Mouse (Mus musculus): ENCODE data around the gene Zcchc24. TPM values are rescaled to one million over a fixed set of nuclear protein-coding genes. Genes with fewer than 3 reads are reported as not detected.

Zcchc24 gene
- polyA plus RNA-seq, 1 experiment = 86.2 TPM

- no peak overlapping the region for H3ac ChIP-seq (ENCODE audit: control insufficient read depth, insufficient read length)
- H3K27me3 ChIP-seq (ENCODE audit: control insufficient read depth, insufficient read depth, insufficient read length) = no peaks in the 10 kb centered on the region
- H3K4me2 ChIP-seq (ENCODE audit: low read depth) = no peak overlapping the region
- peaks cover 29% of the 10 kb centered on the region for H3K79me2 ChIP-seq (ENCODE audit: control insufficient read depth, insufficient read depth)
- H3K36me3 ChIP-seq (ENCODE audit: control insufficient read depth, insufficient read depth) = peaks cover 62% of the 10 kb centered on the region
- H3K4me3 ChIP-seq = no peak overlapping the region
- TF ChIP-seq REST (IDR thresholded peaks at IDR 0.05; ENCODE audit: insufficient read depth, insufficient read length) (no peak), POLR2AphosphoS2 (IDR thresholded peaks at IDR 0.05; ENCODE audit: insufficient read length, low read depth) (peak; percentile 19)
These were observed 47.7 kb downstream of the Zcchc24 start for GRCm38 (mm10) chr14:25720962-25721707.

- TF ChIP-seq TCF3 (IDR thresholded peaks at IDR 0.05; ENCODE audit: insufficient read length, low read depth) = no peak
- TF ChIP-seq CEBPB (IDR thresholded peaks at IDR 0.05; ENCODE audit: insufficient read depth, poor library complexity, severe bottlenecking) = no peak
- TF ChIP-seq POLR2AphosphoS2 (IDR thresholded peaks at IDR 0.05; ENCODE audit: insufficient read length, low read depth) = peak; percentile 32
- TF ChIP-seq MYOD1 (IDR thresholded peaks at IDR 0.05; ENCODE audit: control insufficient read depth in 1 of 3, insufficient read length in 2 of 3, low read depth in 2 of 3) = peak in 1 of 3 experiments; percentile 70
- TF ChIP-seq MYOG (IDR thresholded peaks at IDR 0.05; ENCODE audit: control insufficient read depth in 1 of 3, insufficient read depth in 1 of 3, insufficient read length in 2 of 3, low read depth in 2 of 3) = peak in 1 of 3 experiments; percentile 57
- H3K27me3 ChIP-seq (ENCODE audit: control insufficient read depth, insufficient read depth, insufficient read length) = no peaks in the 10 kb centered on the region
- H3K79me2 ChIP-seq (ENCODE audit: control insufficient read depth, insufficient read depth) = peaks cover 19% of the 10 kb centered on the region
- H3K4me3 ChIP-seq = no peak overlapping the region
- H3ac ChIP-seq (ENCODE audit: control insufficient read depth, insufficient read length) = no peak overlapping the region
- no peak overlapping the region for H3K4me2 ChIP-seq (ENCODE audit: low read depth)
- peaks cover 78% of the 10 kb centered on the region for H3K36me3 ChIP-seq (ENCODE audit: control insufficient read depth, insufficient read depth)
These were observed 49.5 kb downstream of the Zcchc24 start for GRCm38 (mm10) chr14:25719371-25719770.

- Histone ChIP-seq H3K36me3 (ENCODE audit: control insufficient read depth, insufficient read depth) (peaks cover 74% of the 10 kb centered on the region), H3K79me2 (ENCODE audit: control insufficient read depth, insufficient read depth) (peaks cover 10% of the 10 kb centered on the region), H3K27me3 (ENCODE audit: control insufficient read depth, insufficient read depth, insufficient read length) (no peaks in the 10 kb centered on the region), H3K4me3 (no peak overlapping the region), H3ac (ENCODE audit: control insufficient read depth, insufficient read length) (no peak overlapping the region), H3K4me2 (ENCODE audit: low read depth) (no peak overlapping the region)
- TF ChIP-seq POLR2A (IDR thresholded peaks at IDR 0.05; ENCODE audit: insufficient read length, low read depth) = no peak
- TF ChIP-seq E2F4 (IDR thresholded peaks at IDR 0.05; ENCODE audit: insufficient read depth) = no peak
- peak in 1 of 3 experiments; percentile 47 for TF ChIP-seq MYOD1 (IDR thresholded peaks at IDR 0.05; ENCODE audit: control insufficient read depth in 1 of 3, insufficient read length in 2 of 3, low read depth in 2 of 3)
- TF ChIP-seq MYOG (IDR thresholded peaks at IDR 0.05; ENCODE audit: control insufficient read depth in 1 of 3, insufficient read depth in 1 of 3, insufficient read length in 2 of 3, low read depth in 2 of 3) = peak in 1 of 3 experiments; percentile 54
These were observed 50.4 kb downstream of the Zcchc24 start for GRCm38 (mm10) chr14:25718471-25718870.

GRCm38 (mm10) chr14:25717718-25718117 is 51.1 kb downstream of the Zcchc24 start:
- Histone ChIP-seq H3ac (ENCODE audit: control insufficient read depth, insufficient read length) (no peak overlapping the region), H3K27me3 (ENCODE audit: control insufficient read depth, insufficient read depth, insufficient read length) (no peaks in the 10 kb centered on the region), H3K4me2 (ENCODE audit: low read depth) (no peak overlapping the region), H3K4me3 (no peak overlapping the region), H3K79me2 (ENCODE audit: control insufficient read depth, insufficient read depth) (peaks cover 4% of the 10 kb centered on the region), H3K36me3 (ENCODE audit: control insufficient read depth, insufficient read depth) (peaks cover 70% of the 10 kb centered on the region)
- TF ChIP-seq USF1 (IDR thresholded peaks at IDR 0.05; ENCODE audit: low read depth) = no peak
- TF ChIP-seq MYOD1 (IDR thresholded peaks at IDR 0.05; ENCODE audit: control insufficient read depth in 1 of 3, insufficient read length in 2 of 3, low read depth in 2 of 3) = no peak
- no peak for TF ChIP-seq POLR2AphosphoS2 (IDR thresholded peaks at IDR 0.05; ENCODE audit: insufficient read length, low read depth)
- no peak for TF ChIP-seq TCF3 (IDR thresholded peaks at IDR 0.05; ENCODE audit: insufficient read length, low read depth)

- H3K27me3 ChIP-seq (ENCODE audit: control insufficient read depth, insufficient read depth, insufficient read length) = no peaks in the 10 kb centered on the region
- H3ac ChIP-seq (ENCODE audit: control insufficient read depth, insufficient read length) = no peak overlapping the region
- no peak overlapping the region for H3K4me2 ChIP-seq (ENCODE audit: low read depth)
- TF ChIP-seq MAX (IDR thresholded peaks at IDR 0.05; ENCODE audit: low read depth) (no peak), REST (IDR thresholded peaks at IDR 0.05; ENCODE audit: insufficient read depth, insufficient read length) (no peak), MYOG (IDR thresholded peaks at IDR 0.05; ENCODE audit: control insufficient read depth in 1 of 3, insufficient read depth in 1 of 3, insufficient read length in 2 of 3, low read depth in 2 of 3) (no peak), POLR2A (IDR thresholded peaks at IDR 0.05; ENCODE audit: insufficient read length, low read depth) (no peak), TCF3 (IDR thresholded peaks at IDR 0.05; ENCODE audit: insufficient read length, low read depth) (no peak), POLR2AphosphoS2 (IDR thresholded peaks at IDR 0.05; ENCODE audit: insufficient read length, low read depth) (no peak), USF1 (IDR thresholded peaks at IDR 0.05; ENCODE audit: low read depth) (no peak), CEBPB (IDR thresholded peaks at IDR 0.05; ENCODE audit: insufficient read depth, poor library complexity, severe bottlenecking) (no peak), SRF (IDR thresholded peaks at IDR 0.05; ENCODE audit: control insufficient read depth, insufficient read length, low read depth) (no peak), MYOD1 (IDR thresholded peaks at IDR 0.05; ENCODE audit: control insufficient read depth in 1 of 3, insufficient read length in 2 of 3, low read depth in 2 of 3) (no peak), TCF12 (IDR thresholded peaks at IDR 0.05; ENCODE audit: insufficient read depth, poor library complexity, severe bottlenecking) (no peak), E2F4 (IDR thresholded peaks at IDR 0.05; ENCODE audit: insufficient read depth) (no peak)
- H3K79me2 ChIP-seq (ENCODE audit: control insufficient read depth, insufficient read depth) = no peaks in the 10 kb centered on the region
- peaks cover 67% of the 10 kb centered on the region for H3K36me3 ChIP-seq (ENCODE audit: control insufficient read depth, insufficient read depth)
- no peak overlapping the region for H3K4me3 ChIP-seq
These were observed 52.3 kb downstream of the Zcchc24 start for GRCm38 (mm10) chr14:25716528-25716927.
